Mouse (Mus musculus) right cerebral cortex, postnatal 4 days (tissue): Measurements from ENCODE around the gene Gm10778.
A peak's percentile ranks its signal among the peaks of the same experiment; 100 is the strongest.
"Not testable (repeated sequence)": the region's sequence is repeated elsewhere in the genome, so short reads cannot be mapped to it uniquely, and the experiment has no call there.

ENCODE experiments used
- DNase-seq: peaks from one replicate; pipeline ENCODE4 v3.0.0-alpha.2; 2022

Gm10778 gene

GRCm38 (mm10) chr10:81633253-81634099 lies 15.4 kb upstream of the Gm10778 start:
- peak; percentile 84 for DNase-seq

- DNase-seq: no peak
Measured at GRCm38 (mm10) chr10:81636338-81636737, 12.5 kb upstream of the Gm10778 start.

DNA sequence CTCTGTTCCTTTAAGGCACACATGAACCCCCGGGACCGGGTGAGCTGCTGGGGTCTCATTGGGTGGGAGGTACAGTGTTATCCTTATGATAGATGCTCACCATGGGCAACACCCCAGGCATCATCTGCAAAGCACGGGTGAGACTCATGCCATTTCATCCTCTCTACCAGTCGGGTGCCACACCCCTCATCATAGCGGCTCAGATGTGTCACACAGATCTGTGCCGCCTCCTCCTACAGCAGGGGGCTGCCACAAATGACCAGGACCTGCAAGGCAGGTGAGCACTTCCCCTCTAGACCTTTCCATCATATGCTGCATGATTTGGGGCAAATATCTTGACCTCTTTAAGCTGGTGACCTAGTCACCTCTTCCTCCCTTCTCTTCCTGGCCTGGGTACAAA lies 10.8 kb upstream of the Gm10778 start:
- no peak for DNase-seq

DNA sequence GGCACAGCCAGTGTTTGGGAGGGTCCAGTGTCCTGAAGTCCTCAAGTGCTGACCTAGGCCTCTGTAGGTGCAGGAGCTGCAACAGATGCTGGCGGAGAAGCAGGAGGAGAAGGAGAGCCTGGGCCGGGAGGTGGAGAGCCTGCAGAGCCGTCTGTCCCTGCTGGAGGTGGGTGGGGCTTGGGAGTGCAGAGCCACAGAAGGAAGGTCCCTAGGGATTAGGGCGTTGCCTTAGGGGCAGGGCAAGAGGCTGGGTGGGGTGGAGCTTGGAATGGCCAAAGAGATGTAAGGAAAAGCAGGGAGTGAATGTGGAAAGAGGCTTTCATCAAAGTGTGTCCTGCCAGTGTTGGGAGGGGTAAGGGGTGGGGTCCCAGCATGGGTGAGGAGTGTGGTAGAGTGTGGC lies 8.0 kb upstream of the Gm10778 start:
- peak; percentile 2 for DNase-seq

DNA sequence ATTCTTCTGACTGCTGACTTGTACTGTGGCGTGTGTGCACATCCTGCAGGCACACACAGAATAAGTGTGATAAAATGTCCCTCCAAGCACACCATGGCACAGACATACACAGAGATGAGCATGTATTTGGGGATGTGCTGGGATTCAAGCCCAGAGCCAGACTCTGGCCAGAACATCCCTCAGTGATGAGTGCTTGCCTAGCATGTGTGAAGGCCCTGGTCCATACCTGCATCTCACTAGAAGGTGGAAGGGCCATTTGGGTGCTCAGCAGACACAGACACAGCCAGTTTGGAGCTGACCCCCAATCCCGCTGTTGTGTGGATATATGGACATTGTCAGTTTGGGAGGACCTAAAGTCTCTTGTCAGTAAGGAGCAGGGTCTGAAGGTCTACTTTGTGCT lies 7.3 kb upstream of the Gm10778 start:
- DNase-seq: no peak

GRCm38 (mm10) chr10:81641978-81642647 lies 6.7 kb upstream of the Gm10778 start:
- no peak for DNase-seq

GRCm38 (mm10) chr10:81642648-81643448 lies 6.0 kb upstream of the Gm10778 start:
- peak; percentile 32 for DNase-seq

GRCm38 (mm10) chr10:81643449-81644055 lies 5.3 kb upstream of the Gm10778 start:
- DNase-seq: peak; percentile 94

DNA sequence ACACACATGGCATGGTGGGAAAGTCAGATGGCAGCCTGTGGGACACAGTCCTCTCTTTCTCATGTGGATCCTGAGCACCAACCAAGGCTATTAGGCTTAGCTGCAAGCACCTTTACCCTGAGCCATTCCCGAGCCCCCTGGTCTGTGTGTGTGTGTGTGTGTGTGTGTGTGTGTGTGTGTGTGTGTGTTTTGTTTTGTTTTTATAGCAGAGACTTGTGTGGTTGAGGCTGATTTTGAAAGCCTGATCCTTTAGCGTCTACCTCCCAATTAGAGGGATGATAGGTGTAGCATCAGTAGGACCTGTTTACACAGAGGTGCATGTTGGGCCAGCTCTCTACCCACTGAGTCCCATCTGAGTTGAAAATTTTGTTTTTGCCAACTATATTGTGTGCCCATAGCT lies 4.7 kb upstream of the Gm10778 start:
- DNase-seq: no peak

DNA sequence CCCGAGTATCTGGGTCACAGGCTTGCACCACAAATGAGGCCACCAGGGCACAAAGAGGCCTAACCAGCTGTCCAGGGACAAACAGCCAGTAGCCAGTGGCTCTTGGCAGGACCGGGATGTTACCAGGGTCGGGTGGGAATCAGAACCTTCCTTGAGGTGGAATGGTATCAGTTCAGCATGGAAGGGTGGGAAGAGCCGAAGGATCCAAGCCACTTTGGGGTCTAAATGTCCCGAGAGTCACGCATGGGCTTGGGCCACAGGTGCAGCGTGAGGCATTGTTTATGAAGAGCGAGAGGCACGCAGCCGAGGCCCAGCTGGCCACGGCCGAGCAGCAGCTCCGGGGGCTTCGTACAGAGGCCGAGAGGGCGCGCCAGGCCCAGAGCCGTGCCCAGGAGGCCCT lies 4.1 kb upstream of the Gm10778 start:
- no peak for DNase-seq

- DNase-seq: no peak
Measured at GRCm38 (mm10) chr10:81645391-81645790, 3.5 kb upstream of the Gm10778 start.

- no peak for DNase-seq
Measured at GRCm38 (mm10) chr10:81646015-81646555, 2.8 kb upstream of the Gm10778 start.

- DNase-seq: no peak
Measured at GRCm38 (mm10) chr10:81655178-81655577, 6.3 kb downstream of the Gm10778 start.

DNA sequence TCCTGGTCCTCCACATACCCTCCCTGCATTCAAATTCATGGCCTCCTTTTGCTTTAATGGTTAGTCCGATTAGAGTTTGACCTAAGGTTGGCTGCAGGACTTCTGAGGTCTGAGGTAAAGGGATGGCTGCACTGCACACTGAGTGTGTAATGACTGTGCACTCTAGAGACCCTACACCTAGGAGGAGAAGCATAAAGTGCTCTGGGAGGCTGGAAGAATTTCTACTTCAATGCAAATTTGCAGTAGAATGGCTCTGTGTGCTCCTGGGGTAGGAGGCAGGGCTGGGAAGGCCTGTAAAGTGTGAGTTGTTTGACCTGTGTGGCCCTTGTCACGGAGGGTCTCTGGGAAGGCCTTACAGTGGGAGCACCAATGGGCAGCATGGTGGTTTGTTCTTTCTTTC lies 7.3 kb downstream of the Gm10778 start:
- DNase-seq: no peak

DNA sequence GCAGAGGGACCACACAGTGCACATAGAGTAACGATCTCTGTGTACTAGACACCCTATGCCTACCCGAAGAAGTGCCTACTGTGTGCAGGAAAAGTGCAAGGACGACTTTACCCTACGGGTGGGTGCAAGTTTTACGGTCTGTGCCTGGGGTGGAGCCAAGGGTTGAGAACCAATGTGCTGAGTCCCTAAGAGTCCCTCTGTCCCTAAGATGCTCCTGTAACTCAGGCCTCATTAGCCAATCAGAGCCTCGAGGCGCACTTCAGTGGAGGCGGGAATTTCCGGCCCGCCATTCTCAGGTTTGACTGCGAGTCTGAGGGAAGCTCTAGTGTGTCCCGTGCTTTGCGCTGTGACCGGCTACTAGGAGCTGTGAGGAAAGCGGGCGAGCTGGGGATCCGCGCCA lies 38.3 kb downstream of the Gm10778 start:
- DNase-seq: not testable (repeated sequence)

DNA sequence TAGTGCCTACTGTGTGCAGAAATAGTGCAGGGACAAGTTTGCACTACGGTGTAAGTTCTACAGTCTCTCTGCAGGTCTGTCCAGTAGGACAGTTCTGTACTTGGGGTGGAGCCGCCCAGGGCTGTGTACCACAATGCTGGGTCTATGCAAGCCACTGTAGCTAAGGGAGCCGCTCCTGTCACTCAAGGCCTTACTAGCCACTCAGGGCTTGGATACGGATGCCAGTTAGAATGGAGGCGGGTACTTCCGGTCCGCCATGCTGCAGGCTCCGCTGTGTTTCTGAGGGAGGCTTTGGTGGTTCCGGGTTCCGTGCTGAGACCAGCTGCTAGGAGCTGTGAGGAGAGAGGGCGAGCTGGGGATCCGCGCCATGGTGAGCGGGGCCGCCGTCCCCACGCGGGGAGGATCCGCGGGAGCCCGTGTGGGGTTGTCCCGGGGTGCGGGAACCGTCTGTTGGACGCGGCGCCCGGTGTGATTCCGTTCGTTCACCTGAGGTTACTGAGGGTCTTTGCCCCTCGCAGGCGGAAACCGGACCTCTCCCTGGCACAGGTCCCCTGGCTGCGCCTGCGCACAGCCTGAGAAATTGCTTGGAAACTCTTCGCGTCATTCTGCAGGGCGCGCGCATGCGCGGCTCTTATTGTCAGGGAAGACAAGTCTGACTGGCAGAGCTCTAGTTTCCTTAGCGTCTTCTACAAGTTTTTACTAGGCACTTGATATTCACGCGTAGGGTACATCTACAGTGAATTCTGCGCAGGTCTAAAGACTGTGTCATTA lies 55.9 kb downstream of the Gm10778 start, which contains the start of gene Zfp433:
Gene Zfp433 (plus strand): TSS at position 295 of the 771 bp plus-strand sequence.
- DNase-seq: not testable (repeated sequence)
